Mouse (Mus musculus): ENCODE measurements at regions not wholly inside any gene's neighbourhood (a gene's known extent, or its start where the extent isn't known, plus 50 kb on each side); places are given as distances from the start of the nearest gene placed in this dataset.

DNA sequence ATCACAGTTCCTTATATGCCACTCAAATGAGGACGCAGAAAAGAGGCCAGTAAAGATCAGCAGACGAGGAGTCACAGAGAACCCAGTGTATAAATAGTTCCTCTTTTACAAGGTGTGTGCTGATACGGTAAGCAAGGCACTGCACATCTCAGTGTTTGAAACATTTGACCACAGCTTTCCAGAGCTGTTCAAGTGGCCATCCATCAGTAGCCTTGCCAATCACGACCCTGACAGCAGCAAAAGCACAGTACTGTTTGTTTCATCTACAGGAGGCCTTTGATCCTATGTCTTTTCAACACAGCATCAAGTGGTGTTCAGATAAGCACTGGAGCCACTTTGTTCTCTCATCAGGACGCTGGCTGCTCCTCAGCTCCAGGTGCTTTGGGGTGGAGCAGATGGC, 511.4 kb upstream of the Adarb2 start:
- no peak for DNase-seq (ENCODE audit: extremely low spot score in 1 of 2, low spot score in 1 of 2)

DNA sequence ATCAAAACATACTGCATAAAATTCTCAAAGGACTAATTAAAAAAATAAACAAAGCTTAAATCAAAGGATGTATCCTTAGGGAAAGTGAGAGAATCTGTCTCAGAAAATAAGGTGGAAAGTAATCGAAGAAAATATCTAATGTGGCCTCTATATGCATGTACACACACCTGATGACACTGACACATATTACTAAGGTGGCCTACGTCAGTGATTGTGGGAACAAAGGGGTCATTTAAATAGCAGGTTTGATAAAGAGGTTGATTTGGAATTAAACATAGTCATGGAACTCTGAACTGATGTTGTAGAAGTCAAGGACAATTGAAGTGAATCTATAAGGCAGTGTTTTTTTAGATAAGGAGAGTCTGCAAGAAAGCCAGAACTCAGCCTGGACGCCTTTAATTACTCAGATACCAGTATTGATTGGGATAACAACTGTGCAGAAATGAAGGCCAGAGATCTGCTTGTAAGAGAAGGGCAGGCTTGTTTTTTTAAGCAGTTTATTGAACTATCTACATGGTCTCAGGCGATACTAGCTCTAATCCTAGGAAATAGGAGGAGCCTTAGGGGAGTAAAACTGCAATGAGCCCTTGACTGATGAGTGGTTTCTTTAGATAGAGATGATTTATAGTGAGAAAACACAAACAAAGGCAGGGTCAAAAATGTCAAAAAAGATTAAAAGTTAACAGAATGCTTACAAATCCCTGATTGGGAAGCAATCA, 504.9 kb upstream of the Adarb2 start:
- no peak for DNase-seq (ENCODE audit: extremely low spot score in 1 of 2, low spot score in 1 of 2)

DNA sequence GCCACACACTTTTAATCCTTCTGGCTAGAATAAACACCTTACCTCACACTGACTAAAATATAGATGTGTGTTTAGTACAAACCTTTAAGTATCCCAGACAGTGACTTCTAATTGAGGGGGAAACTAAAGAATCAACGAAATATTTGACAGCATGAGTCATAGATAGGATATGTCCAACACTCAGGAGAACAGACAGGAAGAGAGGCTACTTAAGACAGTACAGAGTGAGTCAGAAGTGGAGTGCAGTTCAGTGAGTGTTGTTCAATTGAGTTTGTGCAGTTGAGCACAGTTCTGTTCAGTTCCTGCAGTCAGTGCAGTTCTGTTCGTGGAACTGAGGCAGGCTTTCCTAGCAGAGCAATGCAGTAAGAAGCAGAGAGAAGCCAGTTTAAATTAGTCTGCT, 481.1 kb upstream of the Adarb2 start:
- no peak for DNase-seq (ENCODE audit: extremely low spot score in 1 of 2, low spot score in 1 of 2)

DNA sequence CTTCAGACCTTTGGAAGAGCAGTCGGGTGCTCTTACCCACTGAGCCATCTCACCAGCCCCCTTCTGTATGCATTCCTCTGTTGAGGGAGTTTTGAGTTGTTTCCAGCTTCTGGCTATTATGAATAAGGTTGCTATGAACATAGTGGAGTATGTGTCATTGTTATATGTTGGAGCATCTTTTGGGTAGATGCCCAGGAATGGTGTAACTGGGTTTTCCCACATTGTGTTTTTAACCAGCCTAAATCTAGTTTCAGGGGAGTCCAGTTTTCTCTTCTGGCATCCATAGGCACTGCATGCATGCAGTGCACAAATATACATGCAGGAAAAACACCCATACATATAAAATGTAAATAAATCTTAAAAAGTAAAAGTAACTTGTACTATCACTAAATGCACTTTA, 453.0 kb upstream of the Adarb2 start:
- peak; percentile 12 to 68 for DNase-seq (ENCODE audit: extremely low spot score in 1 of 2, low spot score in 1 of 2)

DNA sequence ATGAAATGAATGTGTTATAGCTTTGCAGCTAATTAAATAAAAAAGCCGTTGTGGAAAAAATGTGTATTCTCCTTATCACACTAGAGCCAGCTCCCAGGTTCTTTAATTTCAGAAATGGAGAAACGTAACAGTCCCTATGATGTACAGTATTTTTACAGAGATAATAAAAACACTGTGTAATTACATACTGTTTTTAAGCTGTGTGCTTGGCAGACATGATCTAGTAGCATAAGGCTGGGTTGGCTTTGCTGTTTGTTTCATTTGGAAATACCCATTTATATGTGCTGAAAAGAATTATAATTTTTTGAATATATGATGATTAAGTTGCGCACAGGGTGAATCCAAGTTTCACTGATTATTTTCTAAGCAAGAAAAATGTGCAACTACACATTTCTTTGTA, 417.4 kb upstream of the Adarb2 start:
- no peak for DNase-seq (ENCODE audit: extremely low spot score in 1 of 2, low spot score in 1 of 2)

DNA sequence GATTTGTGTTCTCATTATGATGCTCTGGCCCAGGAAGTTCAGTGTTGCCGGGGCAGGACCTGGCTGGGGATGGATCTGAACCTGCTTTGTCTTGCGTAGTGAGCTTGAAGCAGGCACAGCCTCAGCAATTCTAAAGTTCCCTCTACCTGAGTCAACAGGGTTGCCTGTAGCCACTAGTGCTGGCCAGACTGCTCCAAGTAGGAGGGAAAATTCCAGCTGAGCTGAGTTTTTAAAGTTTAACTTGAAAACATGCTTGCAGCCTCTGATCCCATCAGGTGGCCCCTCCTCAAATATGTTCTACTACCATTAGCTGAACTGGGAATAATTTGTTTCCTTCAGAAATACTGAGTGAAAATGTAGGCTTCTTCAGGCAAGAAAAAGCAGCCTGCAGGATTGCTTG, 412.6 kb upstream of the Adarb2 start:
- DNase-seq (ENCODE audit: extremely low spot score in 1 of 2, low spot score in 1 of 2): no peak

Data from frontal cortex, adult 2 months (tissue).